Mouse (Mus musculus): Measurements from ENCODE around the gene Slc12a3. TPM values are rescaled to one million over a fixed set of nuclear protein-coding genes. Genes with fewer than 3 reads are reported as not detected.
"Not testable (repeated sequence)": the region's sequence is repeated elsewhere in the genome, so short reads cannot be mapped to it uniquely, and the experiment has no call there.

Gene Slc12a3
- total RNA-seq, 1 experiment from 2014 or later = 0.09 TPM

- DNase-seq = not testable (repeated sequence)
Observed at GRCm38 (mm10) chr8:94399957-94400356, 71.0 kb downstream of the Slc12a3 start.

GRCm38 (mm10) chr8:94408443-94409080, 79.6 kb downstream of the Slc12a3 start:
- no peak for DNase-seq

- DNase-seq = no peak
Observed at GRCm38 (mm10) chr8:94409523-94409922, 80.5 kb downstream of the Slc12a3 start.

GRCm38 (mm10) chr8:94412518-94412917, 83.5 kb downstream of the Slc12a3 start:
- DNase-seq = no peak

- DNase-seq = no peak
Observed at GRCm38 (mm10) chr8:94413509-94413908, 84.5 kb downstream of the Slc12a3 start.

GRCm38 (mm10) chr8:94415218-94415617, 86.2 kb downstream of the Slc12a3 start:
- DNase-seq = no peak

Small RNA genes within 50 kb of the gene (microRNA-seq; reads per million reads assigned to microRNA genes)
- gene Mir138-2 = 21.7 to 63.5 reads per million in 2 experiments

Other genes with a start within 250 kb of the Slc12a3 start
- 21.2 and 27.0 TPM in 2 replicates for gene Bbs2, start 230.3 kb upstream of the Slc12a3 start, total RNA-seq (2021)
- not detected in 2 replicates for gene Mt4, start 192.0 kb upstream of the Slc12a3 start, total RNA-seq (2021)
- 6.4 and 8.0 TPM in 2 replicates for gene Mt3, start 176.6 kb upstream of the Slc12a3 start, total RNA-seq (2021)
- 81.5 and 159 TPM in 2 replicates for gene Mt2, start 156.5 kb upstream of the Slc12a3 start, total RNA-seq (2021)
- gene Mt1, start 150.1 kb upstream of the Slc12a3 start, total RNA-seq (2021) = 182 and 239 TPM in 2 replicates
- gene Nup93, start 114.6 kb upstream of the Slc12a3 start, total RNA-seq (2021) = 16.1 and 21.9 TPM in 2 replicates
- 98.9 and 118 TPM in 2 replicates for gene Herpud1, start 57.2 kb downstream of the Slc12a3 start, total RNA-seq (2021)
- 2.9 and 3.8 TPM in 2 replicates for gene Nlrc5, start 105.2 kb downstream of the Slc12a3 start, total RNA-seq (2021)
- 19.4 and 23.2 TPM in 2 replicates for gene Cpne2, start 203.8 kb downstream of the Slc12a3 start, total RNA-seq (2021)

Data from adrenal gland, postnatal 25 days (tissue).